Mouse (Mus musculus): ENCODE measurements around the gene Vmn1r115.
"Not testable (repeated sequence)": the region's sequence is repeated elsewhere in the genome, so short reads cannot be mapped to it uniquely, and the experiment has no call there.

The Vmn1r115 gene

DNA sequence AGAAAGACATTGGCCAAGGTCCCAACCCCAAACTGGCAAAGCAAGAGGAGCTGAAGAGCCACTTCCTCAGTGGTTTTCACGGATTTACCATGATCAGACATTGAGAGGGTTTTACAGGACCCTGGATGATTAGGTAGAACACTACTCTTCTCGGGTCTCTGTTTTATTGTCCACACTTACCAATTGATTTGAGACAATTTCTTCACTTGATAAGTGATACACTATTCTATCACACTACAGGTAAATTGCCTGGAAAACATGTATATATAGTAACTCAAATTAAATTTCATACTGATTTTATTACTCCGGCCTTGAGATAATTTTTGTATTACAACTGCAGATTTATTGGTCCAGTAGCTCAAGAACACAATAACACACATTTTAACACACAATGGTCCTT lies at the start of gene Vmn1r115:
Gene Vmn1r115 (minus strand): TSS at position 101 of the 400 bp plus-strand sequence.
- not testable (repeated sequence) for DNase-seq (ENCODE audit: low spot score in 2 of 2)

DNA sequence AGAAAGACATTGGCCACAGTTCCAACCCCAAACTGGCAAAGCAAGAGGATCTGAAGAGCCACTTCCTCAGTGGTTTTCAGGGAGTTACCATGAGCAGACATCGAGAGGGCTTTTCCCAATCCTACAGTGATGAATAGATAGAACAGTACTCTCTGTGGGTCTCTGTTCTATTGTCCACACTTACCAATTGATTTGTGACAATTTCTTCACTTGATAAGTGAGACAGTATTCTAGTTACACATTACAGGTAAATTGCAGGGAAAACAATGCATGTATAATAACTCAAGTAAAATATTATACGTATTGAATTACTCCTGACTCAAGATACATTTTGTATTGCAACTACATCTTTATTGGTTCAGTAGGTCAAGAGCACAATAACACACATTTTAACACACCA lies 39.2 kb upstream of the Vmn1r115 start, which contains the start of gene Vmn1r117:
Gene Vmn1r117 (minus strand): TSS at position 101 of the 400 bp plus-strand sequence.
- DNase-seq (ENCODE audit: low spot score in 2 of 2) = not testable (repeated sequence)

DNA sequence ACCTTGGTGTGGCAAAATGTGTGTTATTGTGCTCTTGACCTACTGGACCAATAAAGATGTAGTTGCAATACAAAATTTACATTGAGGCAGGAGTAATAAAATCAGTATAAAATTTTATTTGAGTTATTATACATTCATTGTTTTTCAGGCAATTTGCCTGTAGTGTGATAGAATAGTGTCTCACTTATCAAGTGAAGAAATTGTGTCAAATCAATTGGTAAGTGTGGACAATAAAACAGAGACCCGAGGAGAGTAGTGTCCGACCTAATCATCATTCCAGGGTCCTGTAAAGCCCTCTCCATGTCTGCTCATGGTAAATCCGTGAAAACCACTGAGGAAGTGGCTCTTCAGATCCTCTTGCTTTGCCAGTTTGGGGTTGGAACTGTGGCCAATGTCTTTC lies 27.2 kb upstream of the Vmn1r115 start, which contains the start of gene Vmn1r116:
Gene Vmn1r116 (plus strand): TSS at position 301 of the 400 bp plus-strand sequence.
- DNase-seq (ENCODE audit: low spot score in 2 of 2) = not testable (repeated sequence)

DNA sequence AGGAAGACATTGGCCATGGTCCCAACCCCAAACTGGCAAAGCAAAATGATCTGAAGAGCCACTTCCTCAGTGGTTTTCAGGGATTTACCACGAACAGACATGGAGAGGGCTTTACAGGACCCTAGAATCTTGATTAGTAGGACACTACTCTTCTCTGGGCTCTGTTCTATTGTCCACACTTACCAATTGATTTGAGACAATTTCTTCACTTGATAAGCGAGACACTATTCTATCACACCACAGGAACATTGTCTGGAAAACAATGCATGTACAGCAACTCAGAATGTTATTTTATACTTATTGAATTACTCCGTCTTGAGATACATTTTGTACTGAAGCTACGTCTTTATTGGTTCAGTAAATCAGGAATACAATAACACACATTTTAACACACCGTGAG lies 32.7 kb downstream of the Vmn1r115 start, which contains the start of gene Vmn1r114:
Gene Vmn1r114 (minus strand): TSS at position 101 of the 400 bp plus-strand sequence.
- DNase-seq (ENCODE audit: low spot score in 2 of 2) = not testable (repeated sequence)
